Mouse (Mus musculus): ENCODE data around the gene Fam227a.
A peak's percentile ranks its signal among the peaks of the same experiment; 100 is the strongest.

Gene Fam227a

GRCm38 (mm10) chr15:79658531-79659375 lies at the start of gene Fam227a, which contains the start of gene Cby1:
TSS of gene Fam227a (minus strand) at chr15:79658956.
TSS of gene Cby1 (plus strand) at chr15:79659199.
- peak; percentile 90 to 95 for DNase-seq

- DNase-seq = no peak
These were observed 49.6 kb upstream of the Fam227a start for GRCm38 (mm10) chr15:79708229-79708822.

GRCm38 (mm10) chr15:79706603-79707214 lies 48.0 kb upstream of the Fam227a start:
- peak in 1 of 2 experiments; percentile 52 for DNase-seq

DNA sequence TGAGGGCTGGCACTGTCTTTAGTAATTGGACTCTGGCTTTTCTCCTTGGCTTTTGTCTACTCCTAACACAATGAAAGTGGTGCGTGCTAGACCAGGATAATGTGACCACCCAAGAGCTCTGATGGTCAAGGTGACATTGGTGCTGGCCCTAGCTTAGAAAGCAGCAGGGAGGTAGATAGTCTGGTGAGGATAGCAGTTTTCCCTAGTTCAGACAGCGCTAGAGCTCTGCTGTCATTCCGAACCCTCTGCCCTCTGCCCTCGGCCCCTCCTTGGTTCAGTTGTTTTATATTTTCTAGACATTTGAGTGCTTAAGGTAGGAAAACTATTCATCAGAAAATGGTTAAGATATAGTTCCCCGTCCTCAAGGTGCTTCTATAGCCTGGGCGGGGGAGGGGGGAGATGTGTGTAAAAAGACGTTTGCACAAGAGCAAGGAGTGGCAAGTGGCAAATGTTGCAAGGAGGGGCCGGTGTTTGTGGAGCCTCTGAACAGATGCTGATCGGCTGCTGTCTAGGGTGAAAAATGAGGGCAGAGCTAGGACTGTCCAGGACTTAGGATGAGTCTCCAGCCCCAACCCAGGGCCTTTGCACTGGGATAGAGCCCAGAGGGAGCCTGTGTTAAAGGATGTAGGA lies 38.9 kb upstream of the Fam227a start:
- DNase-seq = no peak

DNA sequence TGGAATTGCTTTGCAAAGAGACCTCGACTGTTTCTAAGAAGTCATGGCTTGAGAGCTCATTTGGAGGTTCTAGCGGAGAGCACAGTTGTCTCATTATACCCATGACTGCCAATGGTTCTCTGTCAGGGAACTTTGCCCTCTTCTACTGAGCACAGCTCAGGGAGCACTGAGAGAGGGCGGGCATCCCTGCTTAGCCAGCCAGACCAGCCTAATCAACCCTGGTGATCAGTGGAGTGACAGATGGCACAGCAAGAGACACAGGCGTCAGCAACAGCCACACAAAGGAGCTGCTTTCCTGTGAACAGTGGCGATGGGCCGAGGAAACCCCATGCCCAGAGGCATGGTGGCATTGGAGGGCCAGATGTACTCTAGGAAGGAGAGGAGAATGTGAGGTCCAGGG lies 38.3 kb upstream of the Fam227a start:
- DNase-seq = peak; percentile 52 to 66

DNA sequence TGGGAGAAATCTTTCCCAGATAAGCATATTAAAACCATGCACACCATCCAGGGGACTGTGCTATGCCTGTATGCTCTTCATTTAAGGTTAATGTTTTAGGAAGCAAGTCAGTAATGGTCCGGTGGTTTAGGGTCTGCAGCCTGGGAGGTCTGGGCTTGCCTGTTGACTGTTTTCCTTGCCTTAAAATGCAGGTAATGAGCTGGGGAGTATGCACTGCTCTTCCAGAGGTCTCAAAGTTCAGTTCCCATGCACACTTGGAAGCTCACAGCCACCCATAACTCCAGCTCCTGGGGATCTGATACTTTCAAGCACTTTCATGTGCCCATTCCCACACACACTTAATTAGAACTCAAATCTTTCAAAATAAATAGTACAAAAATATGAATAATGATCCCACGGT lies 37.8 kb upstream of the Fam227a start:
- DNase-seq = peak in 1 of 2 experiments; percentile 51

GRCm38 (mm10) chr15:79695516-79695915 lies 36.8 kb upstream of the Fam227a start:
- DNase-seq = no peak

DNA sequence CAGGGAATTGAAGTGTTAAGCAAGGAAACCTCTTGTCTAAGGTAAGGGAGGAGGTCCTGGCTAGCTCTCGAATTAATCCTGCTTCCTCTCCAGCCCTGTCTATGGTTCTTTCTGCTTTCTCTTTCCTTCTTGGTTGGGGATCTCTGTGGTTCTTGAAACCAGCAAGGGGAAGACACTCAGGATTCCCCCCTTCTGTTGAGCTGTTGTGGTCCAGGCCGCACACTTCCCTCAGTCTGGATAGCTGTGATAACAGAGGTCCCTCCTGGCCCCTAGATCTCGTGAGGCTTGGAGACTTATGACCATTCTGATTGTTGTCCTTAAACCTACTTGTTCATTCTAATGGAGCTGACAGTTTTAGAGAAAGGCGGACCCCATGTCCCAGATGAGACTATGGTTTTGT lies 35.8 kb upstream of the Fam227a start:
- no peak for DNase-seq

- no peak for DNase-seq
These were observed 35.0 kb upstream of the Fam227a start for GRCm38 (mm10) chr15:79693740-79694139.

GRCm38 (mm10) chr15:79692334-79692733 lies 33.6 kb upstream of the Fam227a start:
- no peak for DNase-seq

- DNase-seq = peak in 1 of 2 experiments; percentile 54
These were observed 32.3 kb upstream of the Fam227a start for GRCm38 (mm10) chr15:79691023-79691508.

- peak; percentile 99 to 100 for DNase-seq
These were observed 31.8 kb upstream of the Fam227a start, which contains the start of gene Gtpbp1 for GRCm38 (mm10) chr15:79690426-79691022. TSS of gene Gtpbp1 (plus strand) at chr15:79690845.

GRCm38 (mm10) chr15:79689662-79690425 lies 31.1 kb upstream of the Fam227a start:
- DNase-seq = no peak

DNA sequence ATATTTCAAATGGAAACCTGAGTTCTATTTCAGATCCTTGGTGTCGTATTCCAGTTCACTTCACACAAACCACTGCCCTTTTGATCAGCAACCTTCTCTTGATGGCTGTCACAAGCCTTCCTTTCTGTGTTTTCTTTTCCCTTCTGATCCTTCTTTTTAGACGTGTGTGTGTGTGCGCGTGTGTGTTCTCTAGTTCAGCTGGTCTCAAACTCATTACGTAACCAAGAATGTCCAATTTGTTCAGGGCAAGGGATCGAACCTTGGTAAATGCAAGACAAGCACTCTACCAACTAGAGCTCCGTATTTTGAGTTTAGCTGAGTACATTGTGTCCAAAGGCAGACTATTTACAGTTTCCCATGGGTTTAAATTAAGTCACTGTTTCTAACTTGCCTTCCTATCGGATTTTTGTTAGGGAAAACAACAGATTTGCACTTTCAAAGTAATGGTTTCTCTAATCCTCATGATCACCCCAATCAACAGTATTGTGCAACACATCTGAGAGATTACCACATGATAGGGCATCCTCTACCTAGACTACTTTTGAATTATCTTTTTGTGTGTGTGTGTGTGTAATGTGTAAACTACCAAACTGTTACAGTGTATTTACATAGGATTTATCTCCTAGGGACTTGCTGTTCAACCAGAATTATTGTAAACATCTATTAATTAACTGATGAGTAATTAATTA lies 29.7 kb upstream of the Fam227a start:
- no peak for DNase-seq

GRCm38 (mm10) chr15:79687646-79688267 lies 29.0 kb upstream of the Fam227a start, which contains the start of gene Josd1:
TSS of gene Josd1 (minus strand) at chr15:79687919.
- DNase-seq = peak; percentile 95 to 96

DNA sequence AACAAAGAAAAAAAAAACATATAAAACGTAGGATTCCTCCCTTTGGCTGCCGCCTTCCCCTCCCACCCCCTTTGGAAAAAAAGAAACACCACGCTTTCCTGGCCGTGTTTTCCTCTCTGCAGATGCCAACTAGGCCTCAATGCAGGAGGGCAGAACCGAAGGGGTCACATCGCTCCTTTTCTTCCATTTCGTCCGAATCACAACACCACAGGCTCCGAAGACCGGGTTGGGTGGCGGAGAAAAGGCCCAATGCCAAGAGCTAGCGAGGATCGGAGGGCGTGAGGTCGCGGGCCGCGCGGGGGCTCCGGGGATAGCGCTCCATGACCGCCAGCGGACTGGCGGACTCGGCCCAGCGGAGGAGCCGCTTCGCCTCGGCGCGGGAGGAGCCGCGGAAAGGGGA lies 28.4 kb upstream of the Fam227a start:
- no peak for DNase-seq

GRCm38 (mm10) chr15:79686046-79686869 lies 27.5 kb upstream of the Fam227a start:
- no peak for DNase-seq

GRCm38 (mm10) chr15:79685141-79685641 lies 26.4 kb upstream of the Fam227a start:
- peak; percentile 54 to 72 for DNase-seq

GRCm38 (mm10) chr15:79684616-79685015 lies 25.9 kb upstream of the Fam227a start:
- DNase-seq = no peak

Measured in kidney, adult 8-10 months (tissue).